ENCODE assay signal across 27 mouse cellular contexts in genomic region chr19:44019739-44020138, GRCm38 (mm10). TPM values are rescaled to one million over a fixed set of nuclear protein-coding genes. Genes with fewer than 3 reads are reported as not detected.
DNase-seq lines count a peak whose midpoint lies in the region; ATAC-seq and TF ChIP-seq lines count a peak whose summit lies in the region.
"Had no signal": no experiment of that assay in that cellular context is flagged by ENCODE, and none has a peak within 500 bp of the region (broad histone marks: within the 10 kb centered on the region; RNA-seq: fewer than 3 reads in every experiment).

No protein-coding gene starts in this region.

- H3K27me3 ChIP-seq in heart, embryonic 10.5 days (ENCODE audit: insufficient read depth, poor library complexity, severe bottlenecking): no peaks in the 10 kb centered on the region
- H3K27me3 ChIP-seq in liver, embryonic 11.5 days (replicated peaks; ENCODE audit: control insufficient read depth, insufficient read depth, low read length): no peaks in the 10 kb centered on the region
- no peaks in the 10 kb centered on the region for H3K27me3 ChIP-seq in liver, postnatal 0 days (ENCODE audit: insufficient read depth, low read length)
- H3K27me3 ChIP-seq: embryonic facial prominence, embryonic 13.5 days; embryonic facial prominence, embryonic 15.5 days; forebrain, embryonic 12.5 days had no signal

- TF ChIP-seq EP300 in liver, postnatal 0 days (IDR thresholded peaks at IDR 0.05; ENCODE audit: low read depth): no peak

- no peak for TF ChIP-seq POLR2A in lung, adult 2 months (IDR thresholded peaks at IDR 0.05; ENCODE audit: borderline replicate concordance, extremely low read depth, low read depth, low read length)

- DNase-seq in heart, embryonic 10.5 days (ENCODE audit: low spot score): peak; percentile 56
- no peak for DNase-seq in heart, postnatal 14 days
- no peak for DNase-seq in liver, embryonic 11.5 days (ENCODE audit: low spot score)
- DNase-seq in liver, postnatal 0 days: no peak
- peak; percentile 20 for DNase-seq in lung, postnatal 36 days
- no peak for DNase-seq in lung, adult 2 months
- no peak for DNase-seq in layer of hippocampus, adult 8-10 months (ENCODE audit: low spot score in 2 of 2)
- DNase-seq: adrenal gland, adult 2 months; adrenal gland, postnatal 10 days; adrenal gland, postnatal 25 days; cerebellum, adult 11 months; cerebellum, adult 18-20 months; cerebellum, adult 8-10 months; cerebellum, adult 9-11 months; cerebellum, postnatal 14 days; cerebellum, postnatal 36 days; embryo, embryonic 11 days had no signal

- intact Hi-C loops in heart, postnatal 14 days (cut with DNase I): no loop called here

- no peak overlapping the region for H3K4me3 ChIP-seq in heart, embryonic 10.5 days
- H3K4me3 ChIP-seq in liver, embryonic 11.5 days (ENCODE audit: low read depth, low read length): no peak overlapping the region
- no peak overlapping the region for H3K4me3 ChIP-seq in liver, postnatal 0 days (ENCODE audit: low read depth, low read length)
- no peak overlapping the region for H3K4me3 ChIP-seq in lung, adult 2 months (replicated peaks; ENCODE audit: extremely low read depth, low read depth, low read length)
- H3K4me3 ChIP-seq: embryonic facial prominence, embryonic 13.5 days; embryonic facial prominence, embryonic 15.5 days; erythroblast, embryonic 14.5 days; forebrain, embryonic 10.5 days; forebrain, embryonic 12.5 days had no signal

- WGBS in heart, embryonic 10.5 days: 57% methylated on average over 7 of the region's 7 CpGs
- WGBS in liver, embryonic 11.5 days: 59% methylated on average over 7 of the region's 7 CpGs
- 67% methylated on average over 7 of the region's 7 CpGs for WGBS in liver, postnatal 0 days (ENCODE audit: insufficient replicate concordance)
- WGBS in lung, adult 2 months: 62% methylated on average over 7 of the region's 7 CpGs

- H3K27ac ChIP-seq in heart, embryonic 10.5 days: no peak overlapping the region
- no peak overlapping the region for H3K27ac ChIP-seq in liver, embryonic 11.5 days (ENCODE audit: low read depth, low read length)
- no peak overlapping the region for H3K27ac ChIP-seq in liver, postnatal 0 days (ENCODE audit: low read depth)
- H3K27ac ChIP-seq: embryonic facial prominence, embryonic 13.5 days; embryonic facial prominence, embryonic 15.5 days; forebrain, embryonic 10.5 days; forebrain, embryonic 12.5 days had no signal

- no peaks in the 10 kb centered on the region for H3K36me3 ChIP-seq in heart, embryonic 10.5 days
- H3K36me3 ChIP-seq in liver, embryonic 11.5 days (ENCODE audit: control insufficient read depth, insufficient read depth, low read length): no peaks in the 10 kb centered on the region
- H3K36me3 ChIP-seq in liver, postnatal 0 days (replicated peaks; ENCODE audit: insufficient read depth, low read length): no peaks in the 10 kb centered on the region
- H3K36me3 ChIP-seq: embryonic facial prominence, embryonic 13.5 days; embryonic facial prominence, embryonic 15.5 days; forebrain, embryonic 10.5 days; forebrain, embryonic 12.5 days had no signal

- H3K9me3 ChIP-seq in heart, embryonic 10.5 days: no peaks in the 10 kb centered on the region
- no peaks in the 10 kb centered on the region for H3K9me3 ChIP-seq in liver, embryonic 11.5 days (ENCODE audit: control insufficient read depth, low read length)
- no peaks in the 10 kb centered on the region for H3K9me3 ChIP-seq in liver, postnatal 0 days (ENCODE audit: low read length)
- H3K9me3 ChIP-seq: embryonic facial prominence, embryonic 13.5 days; embryonic facial prominence, embryonic 15.5 days; forebrain, embryonic 10.5 days; forebrain, embryonic 12.5 days had no signal

- H3K4me1 ChIP-seq in heart, embryonic 10.5 days: 0 out of 2 replicates have a peak, but pooled peaks cover 2% of the 10 kb centered on the region
- H3K4me1 ChIP-seq in liver, embryonic 11.5 days (replicated peaks; ENCODE audit: control insufficient read depth, insufficient read depth, low read length): no peaks in the 10 kb centered on the region
- no peaks in the 10 kb centered on the region; the same call in 1 of the 2 replicates for H3K4me1 ChIP-seq in liver, postnatal 0 days (ENCODE audit: insufficient read depth)
- H3K4me1 ChIP-seq in lung, adult 2 months (ENCODE audit: control insufficient read depth, insufficient read depth, low read length): 0 out of 2 replicates have a peak, but pooled peaks cover 3% of the 10 kb centered on the region
- H3K4me1 ChIP-seq: embryonic facial prominence, embryonic 13.5 days; embryonic facial prominence, embryonic 15.5 days; forebrain, embryonic 10.5 days; forebrain, embryonic 12.5 days had no signal

- no peak for ATAC-seq in liver, embryonic 11.5 days (replicated peaks; ENCODE audit: low FRiP score)
- ATAC-seq in liver, postnatal 0 days: no peak
- ATAC-seq: forebrain, embryonic 14.5 days had no signal

- H3K9ac ChIP-seq in liver, embryonic 11.5 days (ENCODE audit: low read depth, low read length): no peak overlapping the region
- H3K9ac ChIP-seq in liver, postnatal 0 days (replicated peaks): no peak overlapping the region
- H3K9ac ChIP-seq: embryonic facial prominence, embryonic 13.5 days; embryonic facial prominence, embryonic 15.5 days; forebrain, embryonic 12.5 days had no signal

- no peak for TF ChIP-seq CTCF in liver, postnatal 0 days (IDR thresholded peaks at IDR 0.05; ENCODE audit: low read depth)
- no peak for TF ChIP-seq CTCF in lung, adult 2 months (IDR thresholded peaks at IDR 0.05; ENCODE audit: insufficient read depth, low read length)

- H3K4me2 ChIP-seq in liver, embryonic 11.5 days: peak overlapping the region; percentile 8; the same call in 1 of the 2 replicates
- no peak overlapping the region for H3K4me2 ChIP-seq in liver, postnatal 0 days (ENCODE audit: low read depth, low read length)
- H3K4me2 ChIP-seq: embryonic facial prominence, embryonic 13.5 days; embryonic facial prominence, embryonic 15.5 days; forebrain, embryonic 12.5 days had no signal

RNA-seq across cellular contexts. Expression of gene Cyp2c23, which starts 9.3 kb away (rescaled TPM):
- polyA plus RNA-seq in heart, embryonic 10.5 days (2016; fragmentation: Nextera tagmentation; extraction: Ambion mirVana): 0.11 TPM in 1 of 2 replicates, not detected in the other
- total RNA-seq in heart, postnatal 14 days (2021): under 1 TPM in 1 of 2 experiments, not detected in 1; 0.15 TPM
- 4.4 and 5.1 TPM in 2 replicates for polyA plus RNA-seq in liver, embryonic 11.5 days (2014; fragmentation: Nextera tagmentation; extraction: Ambion mirVana)
- polyA plus RNA-seq in liver, postnatal 0 days (2015; fragmentation: Nextera tagmentation; extraction: Ambion mirVana): 75.8 and 85.1 TPM in 2 replicates
- 0.53 and 0.65 TPM in 2 replicates for polyA plus RNA-seq in lung, adult 2 months (2012; rRNA removed)
- not detected for total RNA-seq in layer of hippocampus, adult 8-10 months (2022)
- total RNA-seq: common myeloid progenitor, adult 5-6 weeks; MEL had no signal
- polyA plus RNA-seq: C2C12; embryonic facial prominence, embryonic 11.5 days; embryonic facial prominence, embryonic 13.5 days; embryonic facial prominence, embryonic 15.5 days; erythroblast, embryonic 14.5 days; forebrain, embryonic 10.5 days; forebrain, embryonic 12.5 days; forebrain, embryonic 14.5 days had no signal

RNA-seq across cellular contexts. Expression of gene Cpn1, which starts 33.4 kb away (rescaled TPM):
- 0.80 and 12.9 TPM in 2 replicates for polyA plus RNA-seq in heart, embryonic 10.5 days (2016; fragmentation: Nextera tagmentation; extraction: Ambion mirVana)
- total RNA-seq in heart, postnatal 14 days (2021): under 1 TPM in 1 of 2 experiments, not detected in 1; 0.12 TPM
- polyA plus RNA-seq in liver, embryonic 11.5 days (2014; fragmentation: Nextera tagmentation; extraction: Ambion mirVana): 53.7 and 53.9 TPM in 2 replicates
- polyA plus RNA-seq in liver, postnatal 0 days (2015; fragmentation: Nextera tagmentation; extraction: Ambion mirVana): 110 and 118 TPM in 2 replicates
- polyA plus RNA-seq in lung, adult 2 months (2012; rRNA removed): 4.3 and 5.0 TPM in 2 replicates
- under 1 TPM in 3 of 4 experiments, not detected in 1; 0.27 to 0.37 (median 0.34) TPM for total RNA-seq in layer of hippocampus, adult 8-10 months (2022)
- total RNA-seq: adrenal gland, postnatal 25 days; common myeloid progenitor, adult 5-6 weeks had no signal
- polyA plus RNA-seq: adrenal gland, adult 2 months; embryonic facial prominence, embryonic 11.5 days; embryonic facial prominence, embryonic 13.5 days had no signal

RNA-seq across cellular contexts. Expression of gene Erlin1, which starts 49.8 kb away (rescaled TPM):
- polyA plus RNA-seq in heart, embryonic 10.5 days (2016; fragmentation: Nextera tagmentation; extraction: Ambion mirVana): 18.6 and 24.6 TPM in 2 replicates
- 1 to 10 TPM; 6.0 to 7.3 TPM for total RNA-seq in heart, postnatal 14 days (2021)
- polyA plus RNA-seq in liver, embryonic 11.5 days (2014; fragmentation: Nextera tagmentation; extraction: Ambion mirVana): 22.4 and 24.2 TPM in 2 replicates
- polyA plus RNA-seq in liver, postnatal 0 days (2015; fragmentation: Nextera tagmentation; extraction: Ambion mirVana): 13.8 and 14.1 TPM in 2 replicates
- polyA plus RNA-seq in lung, adult 2 months (2012; rRNA removed): 6.5 and 7.0 TPM in 2 replicates
- total RNA-seq in layer of hippocampus, adult 8-10 months (2022): 10 to 100 TPM; 21.3 to 25.8 (median 23.0) TPM

Comparison
In these comparisons a context has a peak if more than half of its experiments do, and no peak if none do; other contexts are left out.
1. DNase-seq: peak in heart, embryonic 10.5 days (single experiment) and lung, postnatal 36 days (single experiment); none in heart, postnatal 14 days (0 of 2), liver, embryonic 11.5 days (single experiment), liver, postnatal 0 days (single experiment), lung, adult 2 months (single experiment) and layer of hippocampus, adult 8-10 months (0 of 2).
2. RNA of gene Cyp2c23, which starts 9.3 kb away (polyA plus RNA-seq): 75.8 to 85.1 TPM in liver, postnatal 0 days; 4.4 to 5.1 TPM in liver, embryonic 11.5 days, 0.53 to 0.65 TPM in lung, adult 2 months and 0.11 TPM in heart, embryonic 10.5 days; every median in the first group is over 10 times any median in the second.